Mouse (Mus musculus) naive thymus-derived CD4-positive, alpha-beta T cell, adult 2 months (primary cell): Measurements from ENCODE around the gene Babam1.
A peak's percentile ranks its signal among the peaks of the same experiment; 100 is the strongest.

Experiments
- DNase-seq: peaks from one replicate; pipeline ENCODE4 v3.0.0-alpha.2; 2011; ENCODE audit warnings: low read depth

Gene Babam1

DNA sequence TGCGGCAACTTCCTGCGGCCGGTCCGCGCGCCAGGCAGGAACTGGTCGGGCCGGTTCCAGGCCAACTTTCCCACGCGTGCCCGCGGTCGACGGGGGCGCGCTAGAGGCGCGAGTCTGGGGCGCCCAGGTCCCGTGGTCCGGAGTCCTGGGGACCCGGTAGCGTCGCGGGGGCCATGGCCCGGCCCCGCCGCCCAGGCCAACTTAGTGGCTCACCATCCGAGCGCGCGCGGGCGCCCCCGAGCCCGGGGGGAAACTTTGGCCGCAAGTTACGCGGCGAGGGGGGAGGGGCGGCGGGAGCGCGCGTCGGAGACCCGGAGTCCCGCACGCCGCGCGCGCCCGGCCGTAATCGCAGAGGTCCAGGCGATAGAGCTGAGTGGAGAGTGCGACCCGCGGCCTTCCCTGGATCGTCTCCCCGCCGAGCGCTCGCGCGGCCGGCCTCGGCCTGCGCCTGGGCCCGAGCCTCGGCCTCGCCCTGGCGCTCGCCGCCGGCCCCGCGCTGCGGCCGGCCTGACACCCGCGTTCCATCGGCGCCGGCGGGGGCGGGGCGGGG lies 15.2 kb upstream of the Babam1 start, which contains the start of gene Nr2f6:
Gene Nr2f6, minus strand, starts transcription at position 540 of the 550 bp plus-strand sequence.
- peak; percentile 58 for DNase-seq

DNA sequence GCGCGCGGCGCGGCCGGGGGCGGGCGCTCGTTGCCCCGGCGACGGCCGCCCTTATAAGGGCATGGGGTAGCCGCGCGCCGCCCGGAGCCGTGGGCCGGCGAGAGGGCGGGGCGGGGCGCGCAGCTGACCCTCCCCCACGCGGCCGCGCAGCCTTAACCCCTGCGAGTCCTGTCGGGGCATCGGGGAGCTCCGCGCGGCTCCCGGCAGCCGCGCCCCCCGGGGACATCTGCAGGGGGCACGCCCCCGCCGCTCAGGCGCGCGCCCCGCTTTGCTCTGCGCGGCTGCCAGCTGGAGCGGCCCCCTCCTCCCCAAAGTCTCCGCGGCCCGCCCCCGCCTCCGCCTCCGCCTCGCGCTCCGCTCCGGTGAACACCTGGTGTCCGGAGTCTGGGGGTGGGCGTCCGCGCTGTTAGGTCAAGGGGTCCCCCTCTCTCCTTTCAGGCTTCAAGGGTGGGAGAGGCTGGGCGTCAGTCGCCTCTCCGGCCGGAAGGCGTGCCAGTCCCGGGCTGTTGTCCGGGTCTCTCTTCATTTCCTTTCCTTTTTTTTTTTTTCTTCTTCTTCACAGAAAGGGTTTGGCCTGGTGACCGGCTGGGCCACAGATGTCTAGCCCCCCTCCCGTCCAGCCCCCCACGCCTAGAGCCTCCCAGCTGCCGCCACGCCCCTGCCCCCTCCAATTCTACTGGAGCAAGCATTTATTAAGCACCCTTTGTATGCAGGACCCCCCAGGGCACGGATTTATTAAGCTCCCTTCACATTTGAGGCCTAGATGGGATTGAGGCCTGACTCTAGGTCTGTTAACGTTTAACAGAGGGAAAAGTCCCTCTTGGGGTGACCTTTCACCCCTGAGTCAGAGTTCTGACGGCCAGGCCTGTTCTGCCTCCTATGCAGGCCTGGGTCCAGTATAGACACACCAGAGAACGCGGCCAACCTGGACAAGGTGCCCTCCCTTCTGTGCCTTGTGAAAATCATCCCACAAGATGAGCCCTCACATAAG lies 14.4 kb upstream of the Babam1 start:
- DNase-seq, result peak; percentile 81

DNA sequence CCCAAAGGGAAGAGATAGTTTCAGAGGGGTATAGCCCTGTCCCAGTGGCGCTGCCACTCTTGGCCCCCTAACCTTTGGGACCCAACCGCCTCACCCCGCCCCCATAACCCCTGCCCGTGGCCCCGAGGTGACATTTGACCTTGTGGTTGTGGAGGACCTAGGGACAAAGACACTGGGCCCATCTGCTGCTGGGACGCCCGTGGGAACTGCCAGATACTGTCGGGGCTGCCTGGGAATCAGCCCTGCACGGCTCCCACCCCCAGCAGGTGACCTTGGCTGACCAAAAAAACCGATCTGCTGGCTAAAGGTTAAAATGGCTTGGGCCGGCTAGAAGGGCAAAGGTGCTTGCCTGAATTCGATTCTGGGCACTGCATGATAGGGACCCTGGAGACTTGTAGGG lies 13.3 kb upstream of the Babam1 start:
- DNase-seq, result no peak

- DNase-seq, result no peak
These were observed 12.8 kb upstream of the Babam1 start for GRCm38 (mm10) chr8:71383860-71384259.

- no peak for DNase-seq
These were observed 11.3 kb upstream of the Babam1 start for GRCm38 (mm10) chr8:71385212-71385835.

- DNase-seq, result peak; percentile 30
These were observed 8.4 kb upstream of the Babam1 start for GRCm38 (mm10) chr8:71388267-71388666.

- no peak for DNase-seq
These were observed 5.0 kb upstream of the Babam1 start for GRCm38 (mm10) chr8:71391696-71392095.

DNA sequence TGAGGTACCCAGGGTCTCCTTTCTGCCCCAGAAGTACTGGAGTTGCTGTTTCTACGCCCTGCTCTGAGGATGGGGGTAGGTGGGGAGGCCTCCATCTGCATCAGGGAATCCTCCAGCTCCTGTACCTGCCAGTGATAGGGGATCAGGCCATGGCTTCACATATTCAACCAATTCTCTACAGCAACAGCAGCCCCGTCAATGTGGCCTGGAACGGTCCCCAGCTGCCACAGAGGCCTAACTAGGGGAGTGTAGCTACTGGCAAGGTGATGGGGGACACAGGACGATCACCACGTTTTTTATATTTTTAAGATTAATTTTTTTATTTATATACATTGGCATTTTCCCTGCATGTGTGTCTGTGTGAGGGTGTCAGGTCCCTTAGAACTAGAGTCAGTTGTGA lies 4.3 kb upstream of the Babam1 start:
- no peak for DNase-seq

DNA sequence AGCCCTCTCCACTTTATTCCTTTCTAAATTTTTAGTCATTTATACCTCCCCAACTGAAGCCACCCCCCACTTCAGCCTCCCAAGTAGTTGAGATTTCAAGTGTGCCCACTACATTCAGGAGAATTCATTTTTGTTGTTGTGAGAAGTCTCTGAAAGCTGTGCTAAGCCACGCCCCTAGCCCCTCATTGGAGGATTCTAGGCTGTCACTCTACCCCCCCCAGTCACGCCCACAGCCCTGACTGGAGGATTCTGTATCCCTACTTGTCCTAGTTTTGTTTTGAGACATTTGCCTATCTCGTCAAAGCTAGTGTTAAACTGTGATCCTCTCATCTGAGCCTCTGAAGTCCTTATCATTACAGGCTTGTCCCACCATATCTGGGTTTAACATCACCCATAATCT lies 3.8 kb upstream of the Babam1 start:
- no peak for DNase-seq

DNA sequence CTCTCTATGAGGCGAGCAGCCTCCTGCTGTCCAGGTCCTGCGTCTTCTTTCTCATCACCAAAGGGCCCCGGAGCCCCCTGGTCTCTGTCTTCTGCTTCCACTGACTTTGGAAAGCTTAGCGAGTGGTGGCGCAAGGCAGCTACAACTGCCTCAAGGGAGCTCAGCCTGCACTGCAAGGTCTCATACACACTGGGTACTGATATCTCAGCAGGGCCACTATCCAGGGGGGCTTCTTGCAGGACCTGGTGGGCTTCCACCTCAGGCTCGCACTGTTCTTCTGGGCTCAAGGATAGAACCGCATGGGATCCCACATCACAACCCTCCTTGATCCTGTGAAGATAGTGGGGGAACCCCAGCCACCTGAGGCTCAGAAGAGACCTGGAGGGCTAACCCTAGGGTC lies 2.2 kb upstream of the Babam1 start:
- no peak for DNase-seq

- DNase-seq, result no peak
These were observed 1.6 kb upstream of the Babam1 start for GRCm38 (mm10) chr8:71395071-71395470.

GRCm38 (mm10) chr8:71395629-71396028 lies 1.0 kb upstream of the Babam1 start, which contains the start of gene Ushbp1:
Gene Ushbp1, minus strand, starts transcription at chr8:71395802.
- DNase-seq, result no peak

GRCm38 (mm10) chr8:71397701-71398100 lies 1.0 kb downstream of the Babam1 start:
- DNase-seq, result no peak

DNA sequence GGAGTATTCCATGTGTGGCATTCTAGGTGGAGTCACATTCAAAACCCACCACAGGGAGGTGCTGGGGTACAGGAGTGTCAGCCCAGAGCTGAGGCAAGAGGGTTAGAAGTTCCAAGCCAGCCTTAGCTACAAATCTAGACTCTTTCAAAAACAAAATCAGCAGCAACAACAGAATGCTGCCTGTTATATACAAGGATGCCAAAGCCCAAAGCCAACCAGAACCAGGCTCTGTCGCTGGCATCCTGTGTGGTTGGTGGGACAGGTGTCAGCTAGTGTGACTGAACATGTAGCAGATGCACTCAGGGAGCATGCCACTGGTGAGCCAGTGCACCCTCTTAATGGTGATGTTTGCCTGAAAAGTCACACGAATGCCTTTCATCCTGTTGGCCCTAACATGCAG lies 4.2 kb downstream of the Babam1 start:
- DNase-seq, result no peak

DNA sequence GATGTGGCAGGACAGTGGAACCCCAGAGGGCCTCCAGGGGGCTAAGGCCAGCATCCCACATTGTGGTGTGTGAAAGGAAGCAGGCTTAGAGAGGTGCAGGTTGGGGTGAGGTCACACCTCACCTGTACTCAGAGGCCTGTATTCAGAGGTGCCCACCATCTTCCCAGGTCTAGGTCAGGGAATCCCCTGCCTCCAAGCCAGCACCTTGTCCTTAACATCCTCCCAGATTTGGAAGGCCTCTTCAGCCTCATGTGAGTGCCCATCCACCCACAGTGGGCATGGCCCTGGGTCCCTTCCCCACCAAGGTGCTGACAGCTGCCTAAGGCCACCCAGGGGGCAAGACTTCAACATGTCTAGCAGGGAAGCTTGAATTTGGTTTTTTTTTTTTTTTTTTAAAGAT lies 4.8 kb downstream of the Babam1 start:
- DNase-seq, result no peak

GRCm38 (mm10) chr8:71402446-71402964 lies 5.8 kb downstream of the Babam1 start:
- no peak for DNase-seq

GRCm38 (mm10) chr8:71403107-71403885 lies 6.6 kb downstream of the Babam1 start:
- DNase-seq, result no peak

DNA sequence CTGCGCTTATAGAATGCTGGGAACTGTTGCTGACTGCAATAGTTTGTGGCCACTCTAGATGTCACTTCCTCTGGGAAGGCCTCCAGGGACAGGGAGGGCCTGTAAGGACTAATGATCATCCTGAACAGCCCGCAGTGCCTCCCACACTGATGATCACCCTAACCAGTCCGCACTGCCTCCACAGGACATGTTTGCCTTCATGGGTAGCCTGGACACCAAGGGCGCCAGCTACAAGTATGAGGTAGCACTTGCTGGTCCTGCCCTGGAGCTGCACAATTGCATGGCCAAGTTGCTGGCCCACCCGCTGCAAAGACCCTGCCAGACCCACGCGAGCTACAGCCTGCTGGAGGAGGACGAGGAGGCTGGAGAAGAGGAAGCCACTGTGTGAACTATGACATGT lies 7.3 kb downstream of the Babam1 start:
- DNase-seq, result no peak

DNA sequence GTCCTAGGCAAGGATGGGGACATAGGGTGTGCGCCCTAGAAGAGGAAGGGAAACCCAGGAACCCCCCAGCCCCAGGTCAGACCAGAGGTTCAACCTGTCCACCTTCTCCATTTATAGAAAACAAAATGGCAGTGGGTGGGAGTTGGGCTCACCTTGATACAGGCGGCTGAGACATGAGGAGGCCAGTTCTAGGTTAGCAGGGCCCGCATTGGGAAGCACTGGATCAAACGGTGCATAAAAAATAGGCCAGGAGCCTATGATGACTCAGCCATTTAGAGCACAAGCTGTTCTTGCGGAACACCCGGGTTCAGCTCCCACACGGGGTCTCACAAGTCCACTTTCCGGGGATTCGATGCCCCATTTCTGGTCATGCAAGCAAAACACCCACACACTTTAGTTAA lies 8.3 kb downstream of the Babam1 start:
- DNase-seq, result no peak

DNA sequence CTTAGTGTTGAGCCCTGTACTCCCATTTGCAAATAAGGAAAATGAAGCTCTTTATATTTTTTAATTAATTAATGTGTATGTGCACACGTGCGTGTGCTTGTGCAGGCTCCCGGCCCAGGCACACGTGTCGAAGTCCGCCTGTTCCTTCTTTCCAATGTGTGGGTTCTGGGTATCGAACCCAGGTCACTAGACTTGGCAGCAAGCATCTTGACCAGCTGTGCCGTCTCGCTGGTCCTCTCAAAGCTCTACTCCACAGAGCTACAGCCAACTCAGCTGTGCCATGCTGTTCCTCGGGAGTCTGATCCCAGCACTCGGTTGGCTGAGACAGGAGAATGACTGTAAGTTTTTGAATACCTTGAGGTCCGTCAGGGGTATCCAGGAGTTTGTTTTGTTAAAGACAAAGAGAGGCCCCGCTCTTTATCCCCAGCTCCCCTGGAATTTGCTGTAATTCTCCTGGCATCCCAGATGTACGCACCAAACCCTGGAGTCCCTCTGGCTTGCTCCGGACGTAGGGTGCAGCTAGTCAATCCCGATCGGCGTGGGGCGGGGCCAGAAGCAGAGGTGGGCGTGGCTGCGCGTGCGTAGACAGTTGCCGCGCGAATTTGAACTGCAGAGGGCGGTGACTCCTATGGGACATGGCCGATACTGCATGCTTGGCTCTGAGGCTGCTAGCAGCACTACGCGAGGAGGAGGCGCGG lies 8.9 kb downstream of the Babam1 start, which contains the start of gene Ankle1:
Gene Ankle1, plus strand, starts transcription at position 610 of the 698 bp plus-strand sequence.
- peak; percentile 97 for DNase-seq
